Mouse (Mus musculus): ENCODE results near the gene Slc24a5.
"Not testable (repeated sequence)": the region's sequence is repeated elsewhere in the genome, so short reads cannot be mapped to it uniquely, and the experiment has no call there.

Gene Slc24a5

DNA sequence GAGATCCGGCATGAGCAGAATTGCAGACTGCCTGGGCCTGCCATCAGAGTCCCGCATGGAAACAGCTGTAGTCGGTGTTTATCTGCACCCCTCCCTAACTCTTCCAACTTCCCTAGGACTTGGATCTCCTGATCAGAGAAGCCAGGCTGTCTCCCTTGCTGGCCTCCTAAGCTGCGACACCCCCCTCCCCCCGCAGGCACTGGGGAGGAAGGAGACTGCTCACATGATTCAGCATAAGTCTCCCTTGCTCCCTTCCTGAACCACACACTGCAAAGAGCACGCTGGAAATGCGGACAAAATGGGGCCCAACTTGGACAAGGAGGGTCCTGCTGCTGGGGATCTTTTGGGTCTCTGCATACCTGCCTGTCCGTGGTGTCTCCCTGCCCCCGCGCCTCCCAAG is at the start of gene Slc24a5:
TSS of gene Slc24a5 (plus strand) at position 231 of the 400 bp plus-strand sequence.
- no peak for DNase-seq

DNA sequence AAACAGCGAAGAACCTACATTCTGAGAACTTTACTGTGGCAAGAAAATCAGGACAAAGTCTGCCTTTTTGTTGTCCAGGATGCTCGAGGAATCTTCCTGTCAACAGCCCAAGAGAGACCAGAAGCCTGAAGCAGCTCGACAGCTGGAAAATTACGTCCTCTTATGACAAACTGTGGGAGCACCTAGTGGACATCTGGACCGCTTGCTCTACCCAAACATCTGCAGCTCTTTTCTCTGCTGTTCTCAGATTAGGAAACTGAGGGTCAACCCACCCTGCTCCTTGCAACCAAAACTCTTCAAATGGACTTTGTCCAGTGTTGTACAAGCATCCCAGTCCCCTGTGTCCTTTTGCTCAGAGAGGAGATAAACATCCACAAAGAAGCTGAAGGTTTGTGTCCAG is 43.5 kb upstream of the Slc24a5 start:
- DNase-seq = no peak

DNA sequence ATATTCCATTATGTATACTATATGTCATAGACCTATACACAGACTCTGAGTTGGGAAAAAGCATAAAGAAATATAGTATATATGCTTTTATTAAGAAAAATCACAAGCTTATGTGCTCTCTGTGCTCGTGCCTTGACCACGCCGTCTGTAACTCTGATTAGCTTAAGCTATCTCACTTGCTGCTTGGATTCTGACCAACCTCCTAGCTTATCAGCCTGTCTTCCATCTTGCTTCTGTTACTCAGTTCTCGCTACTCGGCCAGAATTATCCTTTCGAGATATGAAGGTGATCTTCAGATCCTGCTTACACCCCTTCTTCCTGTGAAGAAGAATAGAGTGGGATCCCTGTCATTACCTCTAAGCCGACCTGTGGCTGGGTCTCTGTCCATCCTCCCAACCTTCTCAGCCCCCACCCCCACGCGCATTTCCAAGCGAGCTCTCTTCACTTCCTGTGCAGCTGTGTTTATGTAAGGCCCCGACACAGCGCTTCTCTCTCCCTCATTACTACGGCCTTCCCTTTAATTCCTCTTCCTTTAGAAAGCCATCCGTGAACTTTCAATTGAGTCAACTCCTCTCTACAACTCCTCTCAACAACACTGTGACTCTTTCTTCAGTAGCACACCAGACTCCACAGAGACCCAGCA is 41.4 kb upstream of the Slc24a5 start:
- no peak for DNase-seq

GRCm38 (mm10) chr2:125030591-125030990 is 37.3 kb upstream of the Slc24a5 start:
- no peak for DNase-seq

DNA sequence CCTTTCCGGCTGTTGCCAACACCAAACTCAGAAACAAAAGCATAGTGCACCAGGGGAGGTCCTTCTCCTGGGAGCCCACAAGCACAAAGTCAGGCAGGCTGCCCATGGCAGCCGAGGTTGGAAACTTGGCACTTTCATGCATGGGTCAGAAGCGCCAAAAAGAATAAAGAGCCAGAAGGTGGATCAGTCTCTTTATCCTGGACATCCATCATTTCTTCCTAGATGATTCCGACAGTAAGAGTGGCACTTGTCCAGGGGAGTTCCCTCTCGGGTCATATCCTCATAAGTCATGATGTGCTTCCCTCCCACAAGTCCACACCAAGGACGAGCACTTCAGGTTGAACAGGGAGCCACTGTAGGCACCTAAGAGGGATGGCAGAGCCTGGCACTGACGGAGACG is 36.8 kb upstream of the Slc24a5 start:
- no peak for DNase-seq

- DNase-seq = no peak
These were observed 36.2 kb upstream of the Slc24a5 start for GRCm38 (mm10) chr2:125031562-125032257.

- no peak for DNase-seq
These were observed 35.5 kb upstream of the Slc24a5 start for GRCm38 (mm10) chr2:125032258-125032973.

DNA sequence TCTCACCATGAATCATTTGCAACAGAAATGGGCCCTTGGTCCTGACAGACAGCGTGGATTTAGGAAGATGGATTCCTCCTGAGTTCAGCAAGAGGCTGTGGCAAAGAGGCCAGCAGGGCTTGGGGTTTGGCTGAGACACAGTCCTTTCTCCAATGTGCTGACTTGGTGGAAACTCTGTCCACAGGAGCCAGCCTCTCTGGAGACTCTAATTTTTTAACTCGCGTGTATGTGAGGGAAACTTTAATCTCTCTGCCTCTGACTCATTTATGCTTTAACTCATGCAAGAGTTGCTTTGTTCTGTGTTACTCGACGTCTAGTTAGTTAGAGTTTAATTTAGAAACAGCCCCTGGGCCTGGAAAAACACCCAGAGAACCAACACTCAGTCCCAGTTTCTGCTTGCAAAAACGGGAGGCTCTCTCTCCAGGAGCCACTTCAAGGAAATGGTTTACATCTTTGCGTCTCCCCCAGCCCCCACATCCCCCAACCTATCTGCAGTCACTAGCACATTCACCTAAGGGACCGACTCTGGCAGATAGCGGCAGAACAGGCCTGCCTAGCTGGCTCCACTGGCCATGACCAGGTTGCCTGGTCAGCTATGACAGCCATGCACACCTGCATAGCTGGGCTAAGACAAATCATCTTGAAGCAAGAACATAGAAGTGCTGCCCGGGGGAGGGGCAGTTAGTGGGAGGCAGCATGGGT is 34.7 kb upstream of the Slc24a5 start:
- DNase-seq = no peak

DNA sequence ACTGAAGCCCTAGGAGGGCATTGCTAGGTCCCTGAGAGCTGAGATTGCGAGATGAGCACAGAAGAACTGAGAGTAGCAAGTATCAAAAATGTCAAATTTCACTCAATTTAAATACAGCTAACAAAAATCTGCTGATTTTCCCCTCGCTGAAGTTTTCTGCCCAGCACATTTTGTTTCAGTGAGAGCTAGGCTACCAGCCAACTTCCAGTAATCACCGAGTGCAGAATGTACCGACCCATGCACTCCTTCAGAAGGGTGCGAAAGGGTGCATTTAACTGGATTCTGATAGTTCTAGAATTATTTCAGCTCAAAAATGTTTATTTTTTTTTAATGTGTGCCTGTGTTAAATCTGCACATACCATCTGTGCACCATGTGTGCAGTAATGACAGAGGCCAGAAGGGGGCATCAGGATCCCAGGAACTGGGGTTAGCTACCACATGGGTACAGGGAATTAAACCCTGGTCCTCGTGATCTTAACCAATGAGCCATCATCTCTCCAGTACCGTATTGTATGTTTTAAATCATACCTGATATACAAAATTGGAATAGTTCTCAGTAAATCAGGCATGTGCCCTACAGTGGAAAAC is 12.5 kb upstream of the Slc24a5 start:
- no peak for DNase-seq

GRCm38 (mm10) chr2:125057250-125057815 is 10.6 kb upstream of the Slc24a5 start:
- DNase-seq = no peak

GRCm38 (mm10) chr2:125061451-125061850 is 6.5 kb upstream of the Slc24a5 start:
- DNase-seq = no peak

- no peak for DNase-seq
These were observed 5.0 kb upstream of the Slc24a5 start for GRCm38 (mm10) chr2:125062944-125063343.

DNA sequence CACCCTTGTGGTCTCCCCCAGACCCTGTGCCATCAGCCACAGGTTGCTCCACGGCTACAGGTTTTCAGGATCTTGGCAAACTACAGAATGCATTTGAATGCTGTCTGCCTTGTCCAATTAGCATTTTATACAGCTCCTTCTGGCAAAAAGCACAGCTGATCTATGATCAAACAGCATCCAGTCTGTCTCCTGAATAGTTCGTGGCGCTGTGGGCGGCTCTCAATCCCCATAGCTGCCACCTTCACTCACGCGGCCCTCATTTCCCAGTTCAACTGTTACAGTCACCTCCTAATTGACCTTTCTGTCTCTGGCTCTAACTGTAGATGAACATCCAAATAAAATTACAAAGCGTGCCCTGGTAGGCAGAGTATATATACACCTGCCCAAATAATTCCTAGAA is 551 bp upstream of the Slc24a5 start:
- no peak for DNase-seq

- DNase-seq = no peak
These were observed 772 bp downstream of the Slc24a5 start for GRCm38 (mm10) chr2:125068696-125069095.

DNA sequence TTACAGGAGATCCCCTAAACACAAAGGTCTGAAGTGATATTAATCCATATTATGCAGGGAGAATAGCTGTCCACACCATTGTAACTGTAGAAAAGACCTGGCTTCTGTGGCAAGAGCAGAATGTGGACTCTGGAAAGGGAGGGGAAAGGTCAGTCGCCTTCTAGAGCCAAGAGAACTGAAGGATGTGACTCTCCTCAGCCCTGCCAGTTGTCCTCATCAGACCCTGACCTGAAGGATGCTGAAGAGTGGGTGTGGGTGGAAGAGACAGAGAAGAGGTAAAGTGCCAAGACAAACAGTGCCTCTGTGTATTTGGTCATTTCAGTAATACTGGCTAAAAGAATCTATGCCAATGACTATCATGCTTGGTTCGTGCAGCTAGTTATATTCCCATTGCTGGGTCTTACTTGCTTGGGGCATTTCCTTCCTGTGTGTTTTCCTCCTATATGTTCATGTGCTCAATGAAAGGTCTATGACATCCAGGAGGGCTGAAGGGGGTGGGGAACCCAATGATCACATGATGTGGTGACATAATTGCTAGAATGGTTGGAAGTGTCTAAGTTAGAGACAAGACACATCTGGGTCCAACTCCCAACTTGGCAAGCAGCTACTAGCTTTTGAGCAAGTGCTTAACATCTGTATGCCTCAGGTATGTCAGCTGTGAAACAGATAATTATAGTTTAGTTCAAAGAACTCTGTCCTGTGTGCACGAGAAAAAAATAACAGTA is 5.3 kb downstream of the Slc24a5 start:
- no peak for DNase-seq

DNA sequence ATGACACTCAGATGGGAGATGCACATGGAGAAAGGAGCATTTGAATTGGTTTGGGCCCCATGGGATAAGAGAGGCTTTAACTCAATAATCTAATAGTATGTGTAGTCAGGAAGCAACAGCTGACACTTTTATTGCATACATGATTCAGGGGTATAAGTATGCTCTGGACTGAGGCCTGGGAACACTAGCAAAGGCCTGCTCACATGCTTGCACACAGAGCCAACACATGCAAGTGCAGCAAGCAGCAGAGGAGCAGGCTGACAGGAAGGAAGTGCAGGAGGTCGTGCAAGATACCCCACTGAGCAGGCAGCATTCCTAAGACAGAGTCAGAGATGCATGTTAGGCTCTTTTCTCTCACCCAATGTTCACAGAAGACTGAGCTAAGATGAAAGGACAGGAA is 16.0 kb downstream of the Slc24a5 start:
- no peak for DNase-seq

DNA sequence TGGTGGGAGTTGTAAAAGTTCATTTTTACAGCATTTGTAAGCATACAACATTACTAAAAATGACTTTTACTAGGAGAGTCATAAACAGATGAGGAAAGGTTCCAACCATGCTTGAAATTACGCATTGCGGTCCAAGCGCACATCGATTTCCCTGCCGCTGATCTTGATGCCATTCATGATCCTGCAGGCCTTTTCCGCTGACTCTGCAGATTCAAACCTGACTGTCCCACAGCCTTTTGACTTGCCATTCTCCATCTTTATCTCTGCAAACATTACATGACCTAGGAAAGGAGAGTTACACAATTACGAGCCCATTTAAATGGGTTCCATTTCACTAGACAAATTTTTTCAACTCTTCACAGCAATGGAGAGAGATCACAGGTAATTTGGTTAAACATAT is 20.8 kb downstream of the Slc24a5 start:
- no peak for DNase-seq

DNA sequence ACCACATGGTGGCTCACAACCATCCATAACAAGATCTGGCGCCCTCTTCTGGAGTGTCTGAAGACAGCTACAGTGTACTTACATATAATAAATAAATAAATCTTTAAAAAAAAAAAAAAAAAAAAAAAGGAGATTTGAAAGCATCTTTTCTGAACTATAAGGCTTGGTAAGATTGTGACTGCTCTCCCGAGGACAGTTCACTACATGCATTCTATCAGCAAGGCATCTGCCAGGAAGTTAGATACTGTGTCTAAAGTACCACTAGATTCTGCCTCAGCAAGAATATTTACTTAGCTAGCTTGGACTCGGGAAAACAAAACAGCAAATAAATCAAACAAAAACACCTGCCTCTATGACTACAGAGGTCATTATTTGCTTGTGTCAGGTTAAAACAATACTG is 24.2 kb downstream of the Slc24a5 start:
- not testable (repeated sequence) for DNase-seq

GRCm38 (mm10) chr2:125104491-125104890 is 36.6 kb downstream of the Slc24a5 start:
- not testable (repeated sequence) for DNase-seq

DNA sequence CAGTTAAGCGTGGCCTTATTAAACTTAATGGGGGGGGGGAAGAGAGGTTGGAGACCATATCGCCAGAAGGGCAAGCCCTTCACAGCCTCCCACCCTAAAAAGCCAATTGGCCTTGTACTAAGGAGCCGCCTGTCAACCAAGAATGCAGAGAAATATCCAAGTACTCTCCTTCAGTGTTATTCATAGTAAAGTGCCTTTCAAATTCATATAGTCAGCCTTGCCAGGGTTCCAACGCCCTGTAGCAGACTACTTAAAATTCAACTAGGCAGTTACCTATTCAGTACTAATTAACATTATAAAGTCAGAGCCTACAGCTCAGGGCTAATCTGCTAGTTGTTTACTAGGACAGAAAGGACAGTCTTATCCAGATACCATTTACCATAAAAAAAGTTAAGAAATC is 38.6 kb downstream of the Slc24a5 start:
- DNase-seq = not testable (repeated sequence)

DNA sequence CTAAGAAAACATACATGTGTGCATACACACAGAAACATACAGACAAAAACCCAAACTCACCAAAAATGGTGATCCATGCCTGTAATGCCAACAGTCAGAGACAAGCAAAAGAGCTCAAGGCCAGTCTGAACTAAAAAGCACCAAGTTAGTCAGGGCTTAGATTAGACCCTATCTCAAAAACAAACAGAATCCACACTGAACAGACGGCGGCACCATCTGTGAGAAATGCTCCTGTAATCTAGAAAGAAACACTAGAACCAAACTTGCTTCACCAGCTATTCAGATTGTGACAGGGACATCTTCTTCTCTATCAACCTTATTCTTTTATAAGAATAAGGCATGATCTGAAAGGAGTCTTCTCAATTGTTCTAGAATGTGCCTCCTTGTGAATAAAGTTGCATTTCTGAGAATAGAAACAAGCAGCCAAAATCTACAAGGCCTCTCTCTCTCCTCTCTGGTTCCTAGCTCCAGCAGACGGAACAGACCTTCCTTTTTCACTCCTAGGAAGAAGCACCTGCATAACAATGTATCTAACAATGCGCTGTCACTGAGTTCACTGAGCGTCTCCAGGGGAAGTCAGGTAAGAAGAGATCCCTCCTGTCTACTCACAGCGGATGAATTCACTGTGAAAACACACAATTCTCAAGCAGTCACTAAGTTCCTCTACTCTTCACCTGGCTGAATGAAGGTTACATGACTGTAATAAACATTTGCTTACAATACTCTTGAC is 51.6 kb downstream of the Slc24a5 start:
- no peak for DNase-seq
